Mouse (Mus musculus): ENCODE measurements at regions not wholly inside any gene's neighbourhood (a gene's known extent, or its start where the extent isn't known, plus 50 kb on each side); places are given as distances from the start of the nearest gene placed in this dataset.

DNA sequence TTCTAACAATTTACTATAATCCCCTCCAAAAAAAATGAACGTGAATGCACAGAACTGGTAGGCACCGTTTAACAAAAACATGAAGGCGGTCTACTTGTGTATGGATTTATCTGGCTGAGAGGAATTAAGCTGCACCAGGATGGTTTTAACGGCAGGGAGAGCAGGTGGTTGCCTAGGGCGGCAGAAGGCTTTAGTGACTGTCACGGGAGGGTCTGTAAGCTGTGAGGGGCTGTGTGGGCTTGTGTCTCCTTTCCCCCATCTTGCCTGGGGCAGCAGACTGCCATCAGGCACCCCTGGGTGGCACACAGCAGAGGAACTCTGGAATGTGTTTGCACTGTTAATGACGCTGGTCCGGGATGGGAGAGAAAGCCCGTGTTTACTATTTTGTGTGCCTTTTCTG, 308.6 kb downstream of the Irs2 start:
- Histone ChIP-seq H3K27ac (no peak overlapping the region), H3K36me3 (ENCODE audit: inconsistent target) (no peaks in the 10 kb centered on the region), H3K79me2 (ENCODE audit: inconsistent target) (no peaks in the 10 kb centered on the region), H3K4me3 (ENCODE audit: inconsistent target) (no peak overlapping the region)
- WGBS (ENCODE audit: missing documents), result 94% methylated on average over 8 of the region's 9 CpGs

DNA sequence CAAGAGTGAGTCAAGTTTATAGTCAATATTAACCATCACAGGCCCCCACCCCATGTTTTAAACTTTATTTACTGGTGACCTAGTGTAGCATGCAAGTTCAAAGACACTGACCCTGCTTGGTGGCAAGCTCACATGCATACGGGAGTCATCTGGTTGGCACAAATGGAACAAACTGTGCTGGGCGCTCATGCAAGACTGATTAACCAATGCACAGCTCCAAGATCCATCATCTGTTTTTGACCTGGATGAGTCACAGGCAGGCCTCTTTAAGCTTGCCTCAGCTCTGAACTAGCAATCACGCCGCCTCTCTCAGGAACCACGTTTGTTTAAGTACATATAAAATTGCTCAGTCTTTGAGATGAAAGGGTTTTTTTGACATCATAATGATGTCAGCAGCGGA, 313.1 kb downstream of the Irs2 start:
- no peaks in the 10 kb centered on the region for H3K79me2 ChIP-seq (ENCODE audit: inconsistent target)
- H3K27ac ChIP-seq, result no peak overlapping the region
- 92% methylated on average over 6 of the region's 6 CpGs for WGBS (ENCODE audit: missing documents)
- no peak overlapping the region for H3K4me3 ChIP-seq (ENCODE audit: inconsistent target)
- H3K36me3 ChIP-seq (ENCODE audit: inconsistent target), result no peaks in the 10 kb centered on the region

DNA sequence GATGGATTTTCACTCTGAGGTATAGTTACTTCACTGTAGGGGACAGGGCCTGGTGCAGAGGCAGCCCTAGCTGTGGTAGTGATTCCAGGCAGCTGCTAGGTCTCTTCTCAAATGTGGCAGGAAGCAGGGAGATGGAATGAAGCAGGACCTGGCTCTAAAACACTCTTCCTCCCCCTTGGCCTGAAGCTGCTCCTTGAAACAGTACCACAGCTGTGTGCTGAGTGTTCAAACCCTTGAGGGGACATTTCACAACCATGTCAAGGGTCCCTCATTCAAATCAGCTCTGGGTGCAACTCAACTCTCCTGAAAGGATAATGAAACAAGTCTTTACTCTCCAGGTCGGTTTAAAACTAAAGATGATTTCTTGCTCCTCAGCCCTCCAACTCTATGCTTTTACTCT, 317.6 kb downstream of the Irs2 start:
- Histone ChIP-seq H3K27ac (no peak overlapping the region), H3K36me3 (ENCODE audit: inconsistent target) (no peaks in the 10 kb centered on the region), H3K4me3 (ENCODE audit: inconsistent target) (no peak overlapping the region), H3K79me2 (ENCODE audit: inconsistent target) (no peaks in the 10 kb centered on the region)
- WGBS (ENCODE audit: missing documents), result 93% methylated on average over 1 of the region's 1 CpGs

DNA sequence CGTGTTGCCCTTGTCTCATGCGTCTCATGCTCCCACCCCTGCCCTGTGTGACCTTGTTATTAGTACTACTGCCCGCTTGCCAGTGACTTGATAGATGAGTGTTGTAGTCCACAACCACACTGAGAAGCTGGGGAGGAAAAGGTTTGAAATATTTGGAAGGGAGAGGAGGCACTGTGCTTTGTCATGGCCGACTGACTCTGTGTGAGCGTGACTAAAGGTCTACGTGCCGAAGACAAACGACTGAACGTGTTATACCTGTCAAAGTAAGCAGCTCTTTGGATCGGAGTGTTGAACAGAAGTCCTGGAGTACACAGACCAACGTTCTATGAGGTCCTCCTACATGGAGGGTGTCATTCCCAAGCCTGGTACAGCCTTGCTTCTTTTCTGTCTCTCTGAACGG, 318.4 kb downstream of the Irs2 start:
- WGBS (ENCODE audit: missing documents), result 92% methylated on average over 12 of the region's 12 CpGs
- H3K4me3 ChIP-seq (ENCODE audit: inconsistent target), result no peak overlapping the region
- no peaks in the 10 kb centered on the region for H3K79me2 ChIP-seq (ENCODE audit: inconsistent target)
- H3K27ac ChIP-seq, result no peak overlapping the region
- H3K36me3 ChIP-seq (ENCODE audit: inconsistent target), result no peaks in the 10 kb centered on the region

GRCm38 (mm10) chr8:10687867-10688561, 320.2 kb downstream of the Irs2 start:
- Histone ChIP-seq H3K36me3 (ENCODE audit: inconsistent target) (no peaks in the 10 kb centered on the region), H3K27ac (no peak overlapping the region), H3K4me3 (ENCODE audit: inconsistent target) (no peak overlapping the region), H3K79me2 (ENCODE audit: inconsistent target) (no peaks in the 10 kb centered on the region)
- WGBS (ENCODE audit: missing documents), result 63% methylated on average over 9 of the region's 9 CpGs

Data from macrophage (primary cell).